Mouse (Mus musculus): ENCODE data around the gene Ttll9.
A peak's percentile ranks its signal among the peaks of the same experiment; 100 is the strongest.

Ttll9 gene

DNA sequence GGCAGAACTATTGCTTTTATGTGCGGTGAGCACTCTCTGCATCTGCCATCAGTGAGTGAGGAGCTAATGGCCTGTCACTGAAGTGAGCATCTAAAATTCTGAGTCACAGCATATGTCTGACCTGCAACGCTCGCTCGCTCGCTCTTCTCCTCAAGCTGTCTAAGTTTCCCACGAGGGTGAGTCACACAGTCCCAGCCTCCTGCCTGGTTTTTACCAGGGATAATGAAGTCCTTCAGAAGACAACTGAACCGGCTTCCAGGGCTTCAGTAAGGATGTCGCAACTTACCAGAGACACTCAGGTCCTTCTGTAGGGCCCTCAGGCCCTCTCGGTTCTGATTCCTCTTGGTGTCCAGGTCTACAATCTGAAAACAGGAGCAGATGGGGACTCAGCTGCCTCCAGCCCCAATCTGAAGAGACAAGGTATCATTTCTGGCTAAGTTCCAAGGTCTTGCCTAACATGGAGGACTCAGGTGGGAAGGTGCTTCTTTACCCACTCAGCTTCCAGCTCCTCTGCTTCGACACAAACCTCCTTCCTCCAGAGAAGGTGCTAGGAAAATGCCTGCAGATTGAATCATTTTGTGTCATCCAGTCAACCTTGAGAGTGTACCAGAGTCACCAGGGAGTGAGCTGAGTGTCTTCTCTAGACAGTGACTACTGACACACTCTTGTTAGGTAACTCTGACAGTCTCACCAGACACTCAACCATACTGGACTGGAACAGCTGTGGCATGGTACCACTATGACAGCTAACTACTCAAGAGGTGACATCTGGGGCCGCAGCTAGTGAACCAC, 51.6 kb downstream of the Ttll9 start:
- DNase-seq (ENCODE audit: low read depth): no peak

DNA sequence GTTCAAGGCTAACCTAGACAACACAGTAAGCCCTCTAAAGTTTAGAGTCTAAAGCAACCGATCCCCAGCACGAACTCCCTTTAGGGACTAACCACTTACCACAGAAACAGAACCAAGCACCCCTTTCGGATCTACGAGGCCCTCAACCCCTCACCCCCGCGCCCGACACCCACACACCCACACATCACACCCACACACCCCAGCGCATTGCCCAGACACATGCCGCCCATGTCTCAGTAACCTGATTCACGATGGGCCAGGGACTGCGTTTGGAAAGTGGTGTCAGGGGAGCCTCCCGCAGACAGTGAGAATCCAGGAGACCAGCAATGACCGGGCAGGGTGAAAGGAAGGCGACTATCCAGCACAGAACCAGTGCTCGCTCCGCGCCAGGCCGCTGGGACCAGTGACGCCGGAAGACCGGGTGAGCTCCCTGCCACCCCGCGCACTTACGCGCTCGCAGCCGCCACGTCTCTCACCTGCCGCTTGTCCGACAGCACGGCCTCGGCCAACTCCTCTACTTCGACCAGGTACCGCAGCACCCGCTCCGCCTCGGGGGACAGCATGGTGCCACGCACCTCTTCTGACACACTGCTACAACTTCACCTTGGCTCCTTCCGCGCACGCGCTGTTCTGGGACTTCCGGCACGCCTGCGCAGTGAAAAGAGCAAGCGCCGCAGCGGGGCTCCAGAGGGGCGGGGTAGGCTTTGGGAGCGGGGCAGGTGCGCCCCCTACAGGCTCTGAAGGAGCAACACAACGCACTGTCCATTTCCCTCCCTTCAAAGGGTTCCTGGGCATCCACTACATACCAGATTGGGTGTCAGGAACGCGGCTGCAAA, 52.7 kb downstream of the Ttll9 start, which contains the start of gene Pdrg1:
Pdrg1 (minus strand) TSS at position 670 of the 836 bp plus-strand sequence.
- DNase-seq (ENCODE audit: low read depth): peak; percentile 74

DNA sequence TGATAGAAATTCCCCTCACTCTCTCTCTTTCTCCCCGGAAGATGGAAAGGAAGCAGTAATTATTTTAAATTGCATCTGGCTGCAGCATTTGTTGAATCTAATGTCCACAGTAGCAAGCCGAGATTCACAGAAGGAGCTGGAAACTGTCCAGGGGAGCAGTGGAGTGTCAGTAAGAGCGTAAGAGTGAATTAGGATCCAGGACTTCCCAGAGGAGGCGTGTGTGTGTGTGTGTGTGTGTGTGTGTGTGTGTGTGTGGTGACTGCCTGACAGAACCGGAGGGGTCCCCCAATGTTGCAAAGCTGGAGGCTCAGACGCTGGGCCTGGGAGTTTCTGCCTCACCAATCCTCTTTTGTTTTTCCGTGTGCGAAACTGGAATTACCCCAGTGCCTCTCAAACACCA, 53.5 kb downstream of the Ttll9 start:
- no peak for DNase-seq (ENCODE audit: low read depth)

DNA sequence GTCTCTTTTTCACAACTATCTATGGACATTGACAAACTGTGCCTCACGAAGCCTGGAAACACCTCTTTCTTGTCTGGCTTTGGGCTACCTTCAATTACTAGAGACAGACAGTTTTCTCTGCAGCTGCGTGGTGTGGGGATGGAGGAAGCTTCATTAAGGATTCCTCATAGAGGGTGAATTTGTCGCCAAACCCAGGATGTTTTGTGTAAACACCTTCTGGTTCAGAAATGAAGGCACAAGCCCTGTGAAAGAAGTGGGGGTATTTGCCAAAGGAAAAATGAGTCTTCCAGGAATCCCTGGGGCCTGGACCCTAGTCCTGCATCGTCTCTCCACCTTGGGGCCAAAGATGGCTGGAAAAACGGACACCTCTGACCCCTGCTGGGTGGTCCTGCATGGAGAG, 54.5 kb downstream of the Ttll9 start:
- DNase-seq (ENCODE audit: low read depth): no peak

DNA sequence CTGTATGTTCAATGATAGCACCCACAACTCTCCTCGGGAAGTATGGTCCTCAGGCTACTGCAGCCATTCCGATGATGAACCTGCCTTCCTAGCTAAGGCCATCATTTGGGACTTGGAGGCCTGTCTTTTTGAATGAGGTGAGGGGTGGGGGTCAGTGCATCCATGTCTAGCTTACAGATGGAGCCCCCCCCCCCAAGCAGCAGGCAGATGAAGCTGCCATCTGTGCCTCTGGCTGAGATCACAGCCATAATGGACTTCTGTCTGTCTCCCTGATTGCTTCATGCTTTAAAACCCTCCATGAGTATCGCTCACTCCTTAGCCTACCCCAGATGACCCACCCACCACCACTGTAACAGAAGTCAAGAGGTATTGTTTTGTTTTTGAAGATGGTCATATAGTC, 57.1 kb downstream of the Ttll9 start:
- no peak for DNase-seq (ENCODE audit: low read depth)

DNA sequence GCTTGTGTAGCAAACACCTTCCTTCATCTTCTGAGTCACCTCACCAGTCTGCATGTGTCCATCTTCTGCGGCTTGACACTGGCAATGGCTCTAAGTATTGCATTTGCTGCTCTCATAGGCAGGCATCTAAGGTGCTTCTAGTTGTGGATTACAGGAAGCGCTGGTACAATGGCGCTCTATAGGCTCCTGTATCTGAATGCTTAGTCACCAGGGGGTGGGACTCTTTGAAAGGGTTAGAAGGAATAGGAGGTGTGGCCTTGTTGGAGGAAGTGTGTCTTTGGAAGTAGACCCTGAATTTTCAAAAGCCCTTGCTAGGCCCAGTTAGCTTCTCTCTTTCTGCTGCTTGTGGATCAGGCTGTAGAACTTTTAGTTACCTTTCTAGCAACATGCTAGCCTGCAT, 58.9 kb downstream of the Ttll9 start:
- no peak for DNase-seq (ENCODE audit: low read depth)

DNA sequence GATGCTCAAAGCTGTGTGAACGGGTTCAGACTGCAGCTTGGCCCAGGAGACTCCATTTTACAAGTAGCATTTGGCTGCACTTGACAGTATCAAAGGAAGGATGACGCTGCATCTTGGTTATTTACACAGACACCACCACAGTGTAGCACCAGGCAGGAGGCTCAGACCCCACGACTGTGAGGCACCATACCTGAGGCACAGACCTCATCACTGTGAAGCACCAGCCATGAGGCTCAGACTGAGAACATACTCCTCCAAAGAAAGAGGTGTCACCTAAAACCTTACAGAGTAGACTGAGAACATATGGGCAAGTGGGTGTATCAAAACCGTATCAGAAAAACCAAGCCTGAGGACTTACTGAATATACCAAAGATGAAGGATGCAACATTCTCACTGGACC, 60.6 kb downstream of the Ttll9 start:
- no peak for DNase-seq (ENCODE audit: low read depth)

DNA sequence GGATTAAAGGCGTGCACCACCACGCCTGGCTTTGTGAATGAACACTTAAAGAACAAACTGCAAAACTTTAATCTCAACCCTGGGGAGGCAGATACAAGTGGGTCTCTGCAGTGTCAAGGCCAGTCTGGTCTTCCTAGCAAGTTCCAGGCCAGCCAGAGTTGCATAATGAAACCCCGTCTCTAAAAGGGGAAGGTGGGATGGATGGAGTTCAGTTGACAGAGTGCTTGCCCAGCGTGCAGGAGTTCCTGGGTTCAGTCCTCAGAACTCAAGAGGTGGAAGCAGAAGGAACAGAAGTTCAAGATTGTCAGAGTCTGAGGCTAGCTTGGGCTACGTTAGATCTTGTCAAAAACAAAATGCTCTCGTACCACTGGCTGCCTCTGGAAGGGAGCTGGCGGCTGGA, 63.8 kb downstream of the Ttll9 start:
- DNase-seq (ENCODE audit: low read depth): no peak

DNA sequence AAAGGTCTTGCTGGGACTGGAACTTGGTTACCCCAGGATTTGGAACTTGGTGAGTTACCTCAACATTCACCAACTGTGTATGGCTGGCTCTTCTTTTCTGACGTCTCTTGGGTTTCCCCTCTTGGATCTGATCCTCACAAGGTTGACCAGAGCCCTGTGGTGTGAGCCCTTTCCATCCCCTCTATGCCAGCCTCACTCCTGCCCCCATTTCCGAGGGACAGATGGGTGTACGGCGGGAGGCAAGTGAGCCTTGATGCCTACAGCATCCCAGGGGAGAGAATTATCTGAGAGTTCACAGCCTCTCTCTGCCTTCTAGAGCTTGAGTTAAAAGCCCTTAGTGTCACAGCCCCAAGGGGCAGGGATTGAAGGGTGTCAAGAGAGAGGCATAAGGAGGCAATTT, 65.2 kb downstream of the Ttll9 start:
- no peak for DNase-seq (ENCODE audit: low read depth)

DNA sequence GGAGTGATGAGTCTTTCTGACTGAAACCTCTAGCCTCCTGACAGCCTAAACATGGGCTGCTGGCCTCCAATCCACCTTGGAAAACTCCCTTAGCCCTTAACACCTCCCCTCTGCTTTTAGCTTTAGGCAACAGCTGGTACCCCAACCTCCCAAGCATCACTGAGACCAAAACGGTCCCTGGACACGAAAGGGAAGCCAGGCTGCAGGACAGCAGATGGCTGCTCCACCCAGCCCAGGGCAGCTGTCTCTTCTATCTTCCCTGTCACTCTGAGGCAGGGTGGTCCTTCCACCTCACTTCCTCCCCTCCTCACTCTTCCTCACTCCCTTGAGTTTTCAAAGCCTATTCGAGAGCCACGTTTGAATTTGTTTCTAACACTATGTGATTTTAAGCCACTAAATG, 68.1 kb downstream of the Ttll9 start:
- DNase-seq (ENCODE audit: low read depth): no peak

DNA sequence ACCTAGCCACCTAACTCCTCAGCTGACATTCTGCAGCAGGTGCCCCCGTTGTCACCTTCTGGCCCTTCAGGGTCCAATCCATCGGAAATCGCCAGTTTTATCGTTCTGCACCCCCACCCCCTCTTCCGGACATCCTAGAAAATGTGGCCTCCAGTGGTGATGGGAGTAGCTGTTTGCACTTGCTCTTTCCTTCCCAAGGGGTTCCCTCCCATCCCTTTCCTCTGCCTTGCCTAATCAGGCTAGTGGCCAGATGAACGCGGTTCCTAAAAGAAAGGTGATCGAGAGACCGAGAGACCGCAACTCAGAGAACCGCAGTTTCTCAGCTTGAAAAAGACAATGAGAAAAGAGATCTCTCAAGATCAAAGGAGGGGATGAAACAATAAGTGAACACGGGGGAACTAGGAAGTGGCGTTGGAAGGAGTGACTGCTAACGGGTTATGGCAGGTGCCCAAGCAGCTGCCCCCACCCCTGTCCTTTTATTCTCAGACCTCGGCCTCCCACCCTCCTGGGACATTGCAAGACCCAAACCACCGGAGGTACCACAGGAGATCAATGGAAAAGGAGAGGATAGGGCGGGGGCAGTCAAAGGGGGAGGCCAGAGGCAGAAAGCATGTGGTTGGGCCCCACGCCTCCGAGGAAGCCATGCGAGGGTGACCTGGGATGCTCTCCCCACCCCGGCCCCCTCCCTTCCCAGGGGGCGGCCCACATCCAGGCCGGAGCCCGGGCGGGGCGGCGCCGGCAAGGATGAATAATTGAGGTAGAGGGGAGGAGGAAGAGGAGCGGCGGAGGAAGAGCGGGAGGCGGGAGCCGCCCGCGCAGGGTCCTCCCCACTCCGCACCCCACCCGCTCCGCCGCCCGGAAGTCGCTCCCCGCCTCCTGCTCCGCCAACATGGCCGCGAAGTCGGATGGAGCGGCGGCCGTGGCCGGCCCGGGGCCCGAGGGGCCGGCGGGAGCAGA, 69.1 kb downstream of the Ttll9 start, which contains the start of gene Xkr7:
Xkr7 (plus strand) TSS at position 727 of the 957 bp plus-strand sequence.
- no peak for DNase-seq (ENCODE audit: low read depth)

DNA sequence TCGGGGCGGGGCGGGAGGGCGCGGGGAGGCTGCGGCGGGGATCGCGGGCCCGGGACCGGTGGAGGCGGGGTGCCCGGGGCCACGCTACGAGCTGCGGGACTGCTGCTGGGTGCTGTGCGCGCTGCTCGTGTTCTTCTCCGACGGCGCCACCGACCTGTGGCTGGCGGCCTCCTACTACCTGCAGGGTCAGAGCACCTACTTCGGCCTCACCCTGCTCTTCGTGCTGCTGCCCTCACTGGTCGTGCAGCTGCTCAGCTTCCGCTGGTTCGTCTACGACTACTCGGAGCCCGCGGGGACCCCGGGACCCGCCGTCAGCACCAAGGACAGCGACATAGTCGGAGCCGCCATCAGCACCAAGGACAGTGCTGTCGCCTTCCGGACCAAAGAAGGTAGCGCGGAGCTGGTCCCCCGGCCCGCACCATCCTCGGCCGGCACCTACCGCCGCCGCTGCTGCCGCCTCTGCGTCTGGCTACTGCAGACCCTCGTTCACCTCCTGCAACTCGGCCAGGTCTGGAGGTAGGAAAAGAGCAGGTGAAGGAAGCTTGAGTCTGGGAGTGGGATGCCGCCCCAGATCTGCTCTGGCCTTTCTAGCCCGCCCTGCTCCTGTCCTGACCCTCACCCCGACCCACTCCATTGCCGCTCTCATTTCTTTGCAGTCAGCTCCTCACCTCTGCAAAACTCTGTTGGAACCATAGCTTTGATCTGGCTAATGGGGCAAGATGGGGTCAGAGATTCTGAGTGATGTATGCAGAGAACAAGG, 70.0 kb downstream of the Ttll9 start:
- no peak for DNase-seq (ENCODE audit: low read depth)

DNA sequence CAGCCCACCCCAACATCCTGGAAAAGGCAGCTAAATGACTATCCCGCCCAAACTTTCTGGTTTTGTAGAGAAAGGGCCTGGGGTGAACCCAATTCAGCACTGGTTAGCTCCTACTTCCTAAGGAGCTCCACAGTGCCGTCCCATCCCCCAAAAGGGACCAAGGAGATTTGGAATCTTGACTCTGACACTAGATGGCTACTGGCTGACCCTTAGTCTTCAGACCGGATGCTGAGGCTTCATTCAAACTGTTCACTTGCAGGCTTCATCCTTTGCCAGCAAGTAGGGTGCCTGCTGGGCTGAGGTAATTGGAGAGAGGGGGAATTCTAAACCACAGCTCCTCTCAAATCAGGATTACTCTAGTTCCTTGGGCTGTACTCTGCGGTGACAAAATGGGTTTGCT, 70.7 kb downstream of the Ttll9 start:
- DNase-seq (ENCODE audit: low read depth): no peak

DNA sequence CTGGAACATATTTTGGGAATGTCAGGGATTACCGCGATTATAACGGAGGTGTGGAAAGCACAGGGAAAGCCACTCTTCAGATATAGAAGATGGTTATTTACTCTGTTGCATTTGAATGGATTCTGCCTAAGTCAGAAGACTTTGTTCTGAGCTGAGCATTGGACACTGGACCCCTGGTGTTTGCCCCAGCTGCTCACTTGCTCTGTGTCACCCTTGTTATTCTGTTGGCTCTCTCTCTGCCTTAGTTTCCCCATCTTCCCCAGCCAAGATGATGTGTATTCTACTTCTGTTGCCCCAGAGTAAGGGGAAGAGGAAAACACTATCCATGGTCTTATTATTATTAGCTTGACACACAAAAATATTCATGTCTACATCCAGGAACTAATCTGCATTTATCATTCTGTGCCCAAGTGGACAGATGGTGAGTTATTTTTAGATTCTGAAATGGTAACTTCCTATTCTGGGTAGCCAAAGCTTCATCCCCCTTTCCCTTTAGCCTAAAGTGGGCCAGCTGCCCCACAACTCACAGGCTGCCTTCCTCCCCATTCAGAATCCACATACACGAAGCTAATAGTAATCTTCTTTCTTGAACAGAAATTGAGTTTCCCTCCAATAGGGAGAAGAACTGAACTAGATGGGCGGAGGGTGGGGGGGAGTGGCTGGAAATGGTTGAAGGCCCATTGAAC, 71.4 kb downstream of the Ttll9 start:
- no peak for DNase-seq (ENCODE audit: low read depth)

DNA sequence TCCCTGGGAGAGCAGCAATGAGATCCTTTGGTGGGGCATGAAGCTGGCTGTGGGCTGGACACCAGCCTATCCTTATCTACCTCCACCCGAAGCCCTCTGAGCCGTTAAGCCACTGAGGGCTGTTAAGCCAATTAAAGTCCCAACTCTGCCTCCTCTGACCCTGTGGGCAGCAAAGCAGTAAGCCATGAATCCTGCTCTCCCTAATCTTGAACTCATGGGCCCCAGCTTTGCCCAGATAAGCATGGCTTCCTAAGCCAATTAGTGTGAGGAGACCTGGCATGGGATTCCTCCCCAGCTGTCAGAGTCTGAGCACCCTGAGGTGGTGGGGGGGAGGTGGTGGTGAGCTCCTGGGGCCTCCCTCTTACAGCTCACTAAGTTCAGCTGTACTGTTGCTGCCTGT, 74.4 kb downstream of the Ttll9 start:
- no peak for DNase-seq (ENCODE audit: low read depth)

DNA sequence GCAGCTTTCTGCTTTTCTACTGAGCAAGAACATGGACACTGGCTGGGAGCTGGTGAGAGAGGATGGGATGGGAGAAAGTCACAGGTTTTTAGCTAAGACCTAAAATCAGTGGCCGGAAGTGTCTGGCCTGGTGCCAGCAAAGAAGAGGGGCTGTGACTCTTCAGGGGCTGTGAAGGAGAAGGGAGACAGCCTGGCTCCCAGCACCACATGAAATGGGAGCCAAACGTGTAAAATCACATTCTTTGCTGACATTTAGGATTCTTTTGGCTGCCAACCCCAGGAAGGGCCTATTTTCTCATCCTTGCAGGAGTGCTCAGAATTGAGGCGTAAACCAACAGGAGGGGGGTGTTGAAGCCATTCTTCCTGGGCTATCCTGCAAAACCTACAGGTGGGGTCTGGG, 81.6 kb downstream of the Ttll9 start:
- DNase-seq (ENCODE audit: low read depth): no peak

DNA sequence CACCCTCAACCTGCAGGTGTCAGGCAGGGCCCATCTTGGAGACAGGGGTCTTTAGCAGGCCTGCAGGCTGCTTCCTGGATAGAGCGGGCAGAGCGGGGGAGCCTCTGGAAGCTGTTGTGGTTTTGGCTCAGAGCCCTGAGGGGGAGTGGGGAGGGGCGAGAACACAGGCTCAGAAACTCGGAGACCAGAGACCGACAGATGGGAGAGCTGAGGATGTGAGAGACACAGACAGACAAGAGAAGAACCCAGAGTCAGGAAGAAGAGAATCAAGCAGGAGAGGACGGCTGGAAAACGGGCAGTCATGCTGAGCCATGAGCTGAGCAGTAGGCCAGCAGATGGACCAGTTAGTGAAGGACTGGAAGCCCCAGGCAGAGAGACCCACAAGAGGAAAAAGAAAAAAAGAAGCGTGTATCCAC, 83.6 kb downstream of the Ttll9 start:
- DNase-seq (ENCODE audit: low read depth): no peak

DNA sequence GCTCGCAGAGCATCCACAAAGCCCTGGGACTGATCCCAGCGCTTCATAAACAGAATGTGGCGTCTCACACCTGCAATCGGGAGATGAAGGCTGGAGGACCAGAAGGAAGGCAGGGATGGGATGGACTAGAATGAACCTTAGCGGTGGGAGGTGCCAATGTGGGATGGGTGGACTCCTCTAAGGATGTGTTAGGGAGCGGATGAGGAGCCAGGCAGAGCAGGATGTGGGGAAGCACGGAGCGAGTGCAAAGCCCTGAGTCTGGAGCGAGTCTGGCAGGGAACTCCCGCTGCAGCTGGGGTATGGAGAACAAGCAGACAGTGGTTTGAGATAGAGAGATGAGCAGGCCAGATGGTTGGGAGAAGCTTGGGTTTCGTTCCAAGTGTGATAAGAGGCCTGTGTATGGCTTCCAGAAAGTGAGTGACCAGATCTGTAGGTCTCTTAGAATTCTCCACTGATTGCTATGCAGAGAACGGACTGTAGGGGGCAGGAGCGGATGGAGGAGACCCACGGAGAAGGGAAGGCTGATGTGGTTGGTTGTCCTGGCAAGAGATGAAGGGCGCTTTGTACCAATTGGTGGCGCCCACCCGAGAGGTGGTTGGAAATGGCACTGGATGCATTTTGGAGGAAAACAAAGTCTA, 85.7 kb downstream of the Ttll9 start:
- no peak for DNase-seq (ENCODE audit: low read depth)

DNA sequence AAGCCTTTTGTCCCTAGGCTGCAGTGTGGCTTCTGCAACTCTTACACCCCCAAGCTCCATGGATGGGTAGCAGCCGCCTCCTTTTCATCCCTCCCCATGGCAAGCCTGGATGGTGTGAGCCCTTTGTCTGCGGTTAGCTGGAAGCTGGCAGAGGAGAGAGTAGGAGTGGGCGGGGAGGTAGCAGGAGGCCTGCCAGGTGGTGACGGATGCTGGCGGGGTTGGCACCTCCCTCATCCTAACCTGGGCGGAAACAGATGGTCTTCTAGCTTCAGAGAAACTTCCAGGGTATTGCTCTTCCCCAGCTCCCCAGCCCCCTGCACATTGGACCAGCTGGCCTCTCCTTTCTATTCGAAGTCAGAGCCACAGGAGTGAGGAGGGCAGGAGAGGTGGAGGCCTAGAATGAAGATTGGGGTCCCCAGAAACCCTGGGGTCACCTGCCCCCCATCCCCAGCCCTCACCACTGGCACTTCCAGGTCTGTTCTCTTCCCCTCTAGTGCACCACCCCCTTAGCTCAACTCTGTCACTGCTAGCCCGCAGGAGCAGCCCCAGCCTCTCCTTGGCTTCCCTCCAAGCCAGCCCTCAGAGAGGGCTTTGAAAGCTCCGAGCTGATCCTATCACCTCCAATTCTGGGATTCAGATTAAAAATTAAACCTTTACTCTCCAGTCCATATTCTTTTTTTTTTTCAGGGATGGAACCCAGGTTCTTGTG, 87.2 kb downstream of the Ttll9 start:
- DNase-seq (ENCODE audit: low read depth): peak; percentile 8

DNA sequence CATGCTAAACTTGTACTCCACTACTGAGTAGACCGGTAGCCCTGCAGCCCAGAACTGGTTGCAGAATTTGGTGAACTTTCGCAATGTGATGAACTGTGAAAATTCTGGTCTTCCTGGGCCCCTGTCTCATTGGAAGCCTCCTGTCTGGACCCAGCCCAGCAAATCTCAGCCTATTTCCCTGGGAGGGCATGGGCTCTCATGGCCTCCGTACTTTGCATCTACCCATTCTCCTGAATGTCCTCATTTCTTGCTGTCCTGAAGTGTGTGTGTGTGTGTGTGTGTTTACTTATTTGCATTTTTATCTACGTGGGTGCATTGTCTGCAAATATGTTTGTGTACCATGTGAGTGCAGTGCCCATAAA, 87.7 kb downstream of the Ttll9 start:
- DNase-seq (ENCODE audit: low read depth): no peak

Data from fibroblast of lung, adult 2 months (primary cell).